Mouse (Mus musculus): ENCODE data around the gene Fam178b. TPM values are rescaled to one million over a fixed set of nuclear protein-coding genes. Genes with fewer than 3 reads are reported as not detected.

Gene Fam178b
- polyA plus RNA-seq, 1 experiment from 2014 or later: 0.59 TPM

DNA sequence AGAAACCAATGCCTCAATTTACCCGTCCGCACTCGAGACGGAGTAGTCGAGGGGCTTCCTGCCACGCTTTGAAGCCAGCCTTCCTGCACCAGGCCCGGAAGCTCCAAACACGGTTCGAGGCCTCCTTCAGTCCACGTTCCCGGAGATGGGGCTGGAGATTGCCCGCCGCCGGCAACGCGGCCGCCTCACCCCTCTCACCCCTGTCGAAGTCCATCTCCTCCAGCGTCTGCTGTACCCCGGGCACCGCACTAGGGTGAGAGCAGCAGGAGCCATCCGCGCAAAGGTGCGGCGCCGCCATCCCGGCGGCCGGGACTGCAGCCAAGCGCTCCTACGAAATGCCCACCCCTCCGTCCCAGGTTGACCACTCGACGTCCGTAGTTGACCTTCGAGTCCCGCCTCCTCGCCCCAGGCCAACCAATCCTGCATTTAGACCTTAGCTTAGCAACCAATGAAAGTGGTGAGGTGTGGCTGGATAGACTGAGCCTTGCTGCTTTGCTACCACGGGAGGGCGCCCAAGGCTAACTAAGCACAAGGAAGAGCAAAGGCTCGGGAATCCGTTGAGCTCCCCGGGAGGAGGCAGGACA is 136.0 kb downstream of the Fam178b start, which contains the start of gene Ankrd39:
Gene Ankrd39 (minus strand): TSS at position 558 of the 584 bp plus-strand sequence.
- Histone ChIP-seq H3K9ac (ENCODE audit: low read length) (peak within 1 kb of the TSS; percentile 71), H3K4me2 (replicated peaks; ENCODE audit: low read depth) (peak within 1 kb of the TSS; percentile 77), H3K4me3 (ENCODE audit: low read depth, low read length) (peak within 1 kb of the TSS; percentile 72), H3K4me1 (replicated peaks; ENCODE audit: control insufficient read depth, insufficient read depth) (no peaks in the 10 kb centered on the region), H3K9me3 (ENCODE audit: control insufficient read depth, low read length) (no peaks in the 10 kb centered on the region), H3K27ac (replicated peaks) (peak within 1 kb of the TSS; percentile 83), H3K27me3 (ENCODE audit: control insufficient read depth, insufficient read depth, low read length) (no peaks in the 10 kb centered on the region), H3K36me3 (ENCODE audit: control insufficient read depth, insufficient read depth, low read length) (peaks cover 20% of the 10 kb centered on the region)
- peak; percentile 99 for ATAC-seq (ENCODE audit: low FRiP score, low TSS enrichment)
- TF ChIP-seq EP300 (optimal IDR thresholded peaks at IDR 0.05) (no peak), CTCF (IDR thresholded peaks at IDR 0.05; ENCODE audit: low read depth) (peak; percentile 100)
- WGBS: 0% methylated on average over 43 of the region's 43 CpGs
- peak; percentile 97 for DNase-seq (ENCODE audit: low spot score)

DNA sequence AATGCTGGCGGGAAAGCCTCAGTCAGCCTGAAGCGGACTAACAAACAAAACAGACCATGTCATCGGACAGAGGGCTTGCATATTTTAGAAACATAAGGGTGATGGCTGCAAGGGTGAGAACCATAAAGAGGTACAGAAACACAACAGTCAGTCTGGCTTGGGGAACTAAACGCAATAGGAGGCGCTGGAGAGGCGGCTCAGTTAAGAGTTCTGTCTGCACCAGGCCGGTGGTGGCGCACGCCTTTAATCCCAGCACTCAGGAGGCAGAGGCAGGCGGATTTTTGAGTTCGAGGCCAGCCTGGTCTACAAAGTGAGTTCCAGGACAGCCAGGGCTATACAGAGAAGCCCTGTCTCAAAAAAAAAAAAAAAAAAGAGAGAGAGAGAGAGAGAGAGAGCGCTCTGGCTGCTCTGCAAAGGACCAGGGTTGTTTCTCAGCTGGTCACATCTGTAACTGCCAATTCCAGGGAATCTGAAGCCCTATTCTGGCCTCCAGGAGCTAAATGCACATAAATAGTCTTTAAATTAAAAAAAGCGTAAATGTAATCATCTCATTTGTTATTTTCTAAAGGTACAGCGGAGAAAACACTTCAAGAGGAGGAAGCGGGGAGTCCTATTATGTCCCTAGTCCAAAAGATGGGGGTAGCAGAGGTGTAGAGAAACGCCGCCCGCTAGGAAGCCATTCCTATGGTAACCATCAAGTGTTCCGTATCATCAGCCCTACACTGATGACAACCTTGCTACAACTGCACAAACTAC is 137.0 kb downstream of the Fam178b start:
- H3K27ac ChIP-seq (replicated peaks): peak overlapping the region; percentile 82
- H3K27me3 ChIP-seq (ENCODE audit: control insufficient read depth, insufficient read depth, low read length): no peaks in the 10 kb centered on the region
- no peaks in the 10 kb centered on the region for H3K9me3 ChIP-seq (ENCODE audit: control insufficient read depth, low read length)
- H3K4me1 ChIP-seq (replicated peaks; ENCODE audit: control insufficient read depth, insufficient read depth): no peaks in the 10 kb centered on the region
- DNase-seq (ENCODE audit: low spot score): no peak
- peaks cover 18% of the 10 kb centered on the region for H3K36me3 ChIP-seq (ENCODE audit: control insufficient read depth, insufficient read depth, low read length)
- H3K4me3 ChIP-seq (ENCODE audit: low read depth, low read length): peak overlapping the region; percentile 72
- no peak for TF ChIP-seq EP300 (optimal IDR thresholded peaks at IDR 0.05)
- TF ChIP-seq CTCF (IDR thresholded peaks at IDR 0.05; ENCODE audit: low read depth): peak; percentile 34; the same call in 1 of the 2 replicates
- peak overlapping the region; percentile 71 for H3K9ac ChIP-seq (ENCODE audit: low read length)
- no peak for ATAC-seq (ENCODE audit: low FRiP score, low TSS enrichment)
- H3K4me2 ChIP-seq (replicated peaks; ENCODE audit: low read depth): peak overlapping the region; percentile 77
- WGBS: 64% methylated on average over 18 of the region's 19 CpGs

DNA sequence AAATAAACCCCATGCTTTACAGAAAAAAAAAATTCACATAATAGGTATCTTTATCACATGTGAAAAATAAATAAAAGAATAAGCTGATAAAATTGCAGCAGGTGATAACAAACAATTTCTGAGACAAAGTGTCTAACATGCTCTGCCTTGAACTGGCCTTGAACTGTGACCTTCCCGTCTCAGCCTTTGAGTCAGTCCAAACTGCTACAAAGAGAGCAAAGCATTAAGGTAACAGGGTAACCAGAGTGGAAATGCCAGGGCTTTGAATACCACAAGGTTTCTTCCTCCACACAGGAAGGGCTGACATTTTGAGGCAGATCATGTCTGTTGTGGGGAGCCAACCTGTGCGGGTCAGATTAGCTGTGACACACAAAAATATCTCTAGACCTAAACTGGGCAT is 137.6 kb downstream of the Fam178b start:
- DNase-seq (ENCODE audit: low spot score) (no peak), ATAC-seq (ENCODE audit: low FRiP score, low TSS enrichment) (no peak)
- Histone ChIP-seq H3K4me1 (replicated peaks; ENCODE audit: control insufficient read depth, insufficient read depth) (no peaks in the 10 kb centered on the region), H3K4me3 (ENCODE audit: low read depth, low read length) (no peak overlapping the region), H3K9me3 (ENCODE audit: control insufficient read depth, low read length) (no peaks in the 10 kb centered on the region), H3K4me2 (replicated peaks; ENCODE audit: low read depth) (no peak overlapping the region), H3K27ac (replicated peaks) (no peak overlapping the region), H3K36me3 (ENCODE audit: control insufficient read depth, insufficient read depth, low read length) (peaks cover 13% of the 10 kb centered on the region), H3K27me3 (ENCODE audit: control insufficient read depth, insufficient read depth, low read length) (no peaks in the 10 kb centered on the region), H3K9ac (ENCODE audit: low read length) (no peak overlapping the region)
- no peak for TF ChIP-seq EP300 (optimal IDR thresholded peaks at IDR 0.05)
- TF ChIP-seq CTCF (IDR thresholded peaks at IDR 0.05; ENCODE audit: low read depth): no peak
- 67% methylated on average over 2 of the region's 2 CpGs for WGBS

DNA sequence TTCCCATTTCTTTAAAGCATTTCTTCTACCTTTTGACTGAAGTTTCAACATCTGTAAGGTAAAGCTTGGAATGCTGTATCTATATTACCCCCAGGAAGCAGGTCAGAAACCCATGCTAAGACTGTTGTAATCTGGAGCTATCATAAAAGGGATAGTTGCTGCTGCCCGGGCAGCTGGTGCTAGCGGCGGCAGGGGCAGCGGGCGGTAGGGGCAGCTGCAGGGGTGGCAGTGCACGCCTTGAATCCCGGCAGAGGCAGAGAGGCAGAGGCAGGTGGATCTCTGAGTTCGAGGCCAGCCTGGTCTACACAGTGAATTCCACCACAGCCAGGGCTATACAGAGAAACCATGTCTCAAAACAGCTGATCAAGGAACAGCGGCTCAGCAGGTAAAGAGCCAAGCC is 140.1 kb downstream of the Fam178b start:
- Histone ChIP-seq H3K4me2 (replicated peaks; ENCODE audit: low read depth) (no peak overlapping the region), H3K4me1 (replicated peaks; ENCODE audit: control insufficient read depth, insufficient read depth) (no peaks in the 10 kb centered on the region), H3K27ac (replicated peaks) (no peak overlapping the region), H3K4me3 (ENCODE audit: low read depth, low read length) (no peak overlapping the region), H3K27me3 (ENCODE audit: control insufficient read depth, insufficient read depth, low read length) (no peaks in the 10 kb centered on the region), H3K9me3 (ENCODE audit: control insufficient read depth, low read length) (no peaks in the 10 kb centered on the region), H3K36me3 (ENCODE audit: control insufficient read depth, insufficient read depth, low read length) (peaks cover 4% of the 10 kb centered on the region), H3K9ac (ENCODE audit: low read length) (no peak overlapping the region)
- DNase-seq (ENCODE audit: low spot score) (no peak), ATAC-seq (ENCODE audit: low FRiP score, low TSS enrichment) (no peak)
- WGBS: 93% methylated on average over 9 of the region's 9 CpGs
- TF ChIP-seq CTCF (IDR thresholded peaks at IDR 0.05; ENCODE audit: low read depth): no peak
- no peak for TF ChIP-seq EP300 (optimal IDR thresholded peaks at IDR 0.05)

DNA sequence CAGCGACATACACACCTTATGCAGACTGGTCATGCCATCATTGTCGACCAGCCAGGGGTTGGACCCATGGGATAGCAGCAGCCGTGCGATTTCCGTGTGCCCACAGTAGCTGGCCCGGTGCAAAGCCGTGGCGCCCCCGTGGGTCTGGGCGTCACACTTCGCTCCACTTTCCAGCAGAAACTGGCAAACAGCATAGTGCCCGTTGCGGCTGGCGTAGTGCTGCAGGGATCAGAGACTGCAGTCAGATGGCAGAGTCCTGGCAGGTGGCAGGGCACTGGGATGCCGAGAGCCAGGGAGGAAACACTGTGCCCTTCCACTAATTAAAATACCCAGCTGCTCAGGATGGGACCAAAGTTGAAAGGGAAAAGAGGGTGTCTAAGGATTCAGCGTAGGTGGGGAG is 141.1 kb downstream of the Fam178b start:
- no peak for DNase-seq (ENCODE audit: low spot score)
- TF ChIP-seq EP300 (optimal IDR thresholded peaks at IDR 0.05) (no peak), CTCF (IDR thresholded peaks at IDR 0.05; ENCODE audit: low read depth) (no peak)
- H3K36me3 ChIP-seq (ENCODE audit: control insufficient read depth, insufficient read depth, low read length): peaks cover 6% of the 10 kb centered on the region

DNA sequence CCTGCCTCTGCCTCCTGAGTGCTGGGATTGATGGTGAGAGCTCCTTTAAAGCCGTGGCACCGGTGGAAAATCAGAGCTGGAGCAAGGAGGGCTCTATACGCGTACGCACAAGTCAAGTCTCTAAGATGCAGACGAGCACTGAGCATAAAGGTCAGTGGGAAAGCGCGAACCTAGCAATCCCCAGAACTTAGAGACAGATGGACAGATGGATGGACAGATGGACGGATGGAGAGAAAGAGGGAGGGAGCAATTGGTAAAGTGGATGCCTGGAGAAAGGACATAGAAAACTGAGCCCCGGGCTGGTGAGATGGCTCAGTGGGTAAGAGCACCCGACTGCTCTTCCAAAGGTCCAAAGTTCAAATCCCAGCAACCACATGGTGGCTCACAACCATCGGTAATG is 142.2 kb downstream of the Fam178b start:
- Histone ChIP-seq H3K36me3 (ENCODE audit: control insufficient read depth, insufficient read depth, low read length) (peaks cover 6% of the 10 kb centered on the region), H3K9ac (ENCODE audit: low read length) (no peak overlapping the region), H3K4me2 (replicated peaks; ENCODE audit: low read depth) (no peak overlapping the region), H3K4me1 (replicated peaks; ENCODE audit: control insufficient read depth, insufficient read depth) (no peaks in the 10 kb centered on the region), H3K27me3 (ENCODE audit: control insufficient read depth, insufficient read depth, low read length) (no peaks in the 10 kb centered on the region), H3K27ac (replicated peaks) (no peak overlapping the region), H3K9me3 (ENCODE audit: control insufficient read depth, low read length) (no peaks in the 10 kb centered on the region), H3K4me3 (ENCODE audit: low read depth, low read length) (no peak overlapping the region)
- WGBS: 92% methylated on average over 12 of the region's 12 CpGs
- DNase-seq (ENCODE audit: low spot score) (no peak), ATAC-seq (ENCODE audit: low FRiP score, low TSS enrichment) (no peak)
- no peak for TF ChIP-seq CTCF (IDR thresholded peaks at IDR 0.05; ENCODE audit: low read depth)
- no peak for TF ChIP-seq EP300 (optimal IDR thresholded peaks at IDR 0.05)

More for the DNA sequence above, 141.1 kb downstream of the Fam178b start:
- 98% methylated on average over 16 of the region's 16 CpGs for WGBS
- Histone ChIP-seq H3K27ac (replicated peaks) (no peak overlapping the region), H3K4me2 (replicated peaks; ENCODE audit: low read depth) (no peak overlapping the region), H3K4me1 (replicated peaks; ENCODE audit: control insufficient read depth, insufficient read depth) (no peaks in the 10 kb centered on the region), H3K9ac (ENCODE audit: low read length) (no peak overlapping the region), H3K27me3 (ENCODE audit: control insufficient read depth, insufficient read depth, low read length) (no peaks in the 10 kb centered on the region), H3K9me3 (ENCODE audit: control insufficient read depth, low read length) (no peaks in the 10 kb centered on the region), H3K4me3 (ENCODE audit: low read depth, low read length) (no peak overlapping the region)
- no peak for ATAC-seq (ENCODE audit: low FRiP score, low TSS enrichment)
